In genomic region chr10:59920810-59921681, GRCm38 (mm10) we compare ENCODE assay signal across 8 mouse cellular contexts. TPM values are rescaled to one million over a fixed set of nuclear protein-coding genes. Genes with fewer than 3 reads are reported as not detected.
DNase-seq lines count a peak whose midpoint lies in the region; ATAC-seq and TF ChIP-seq lines count a peak whose summit lies in the region.

No protein-coding gene starts in this region.

- H3K4me1 ChIP-seq in embryonic facial prominence, embryonic 13.5 days = peaks cover 47% of the 10 kb centered on the region
- H3K4me1 ChIP-seq in heart, embryonic 12.5 days (replicated peaks) = peaks cover 49% of the 10 kb centered on the region
- H3K4me1 ChIP-seq in kidney, embryonic 14.5 days (ENCODE audit: control insufficient read depth, insufficient read depth, low read length) = peaks cover 20% of the 10 kb centered on the region; the same call in 1 of the 2 replicates
- peaks cover 48% of the 10 kb centered on the region for H3K4me1 ChIP-seq in liver, embryonic 13.5 days (replicated peaks)
- H3K4me1 ChIP-seq in thymus, adult 2 months (replicated peaks; ENCODE audit: control insufficient read depth, insufficient read depth, low read length) = peaks cover 34% of the 10 kb centered on the region

- peak; percentile 57 for ATAC-seq in embryonic facial prominence, embryonic 13.5 days (ENCODE audit: insufficient number of reproducible peaks, insufficient read depth, low FRiP score, low TSS enrichment, low read depth)
- ATAC-seq in heart, embryonic 12.5 days (ENCODE audit: insufficient number of reproducible peaks, low FRiP score) = peak; percentile 78
- ATAC-seq in kidney, embryonic 14.5 days (ENCODE audit: low FRiP score, low TSS enrichment) = peak; percentile 33; the same call in 1 of the 2 replicates
- peak; percentile 78 for ATAC-seq in liver, embryonic 13.5 days (ENCODE audit: low read depth)

- no peaks in the 10 kb centered on the region for H3K36me3 ChIP-seq in embryonic facial prominence, embryonic 13.5 days
- no peaks in the 10 kb centered on the region for H3K36me3 ChIP-seq in heart, embryonic 12.5 days
- H3K36me3 ChIP-seq in kidney, embryonic 14.5 days (ENCODE audit: control insufficient read depth, insufficient read depth, low read length) = no peaks in the 10 kb centered on the region
- H3K36me3 ChIP-seq in liver, embryonic 13.5 days = no peaks in the 10 kb centered on the region
- no peaks in the 10 kb centered on the region for H3K36me3 ChIP-seq in thymus, adult 2 months (ENCODE audit: control insufficient read depth, insufficient read depth, low read length)

- H3K9ac ChIP-seq in embryonic facial prominence, embryonic 13.5 days = peak overlapping the region; percentile 66
- H3K9ac ChIP-seq in heart, embryonic 12.5 days = peak overlapping the region; percentile 61
- peak overlapping the region; percentile 54 for H3K9ac ChIP-seq in kidney, embryonic 14.5 days (ENCODE audit: low read depth, low read length)
- peak overlapping the region; percentile 48 for H3K9ac ChIP-seq in liver, embryonic 13.5 days

- TF ChIP-seq POLR2A in thymus, adult 2 months (IDR thresholded peaks at IDR 0.05; ENCODE audit: control insufficient read depth, extremely low read depth, insufficient read depth, low read length, poor library complexity) = 0 out of 2 replicates have a peak, but pooled peaks have one; percentile 20

- peak overlapping the region; percentile 92 for H3K27ac ChIP-seq in embryonic facial prominence, embryonic 13.5 days
- peak overlapping the region; percentile 72 for H3K27ac ChIP-seq in heart, embryonic 12.5 days (ENCODE audit: poor library complexity, severe bottlenecking)
- H3K27ac ChIP-seq in kidney, embryonic 14.5 days (ENCODE audit: low read depth, low read length) = 0 out of 2 replicates have a peak overlapping the region, but pooled peaks have one; percentile 30
- peak overlapping the region; percentile 54 for H3K27ac ChIP-seq in liver, embryonic 13.5 days
- H3K27ac ChIP-seq in thymus, adult 2 months (ENCODE audit: control insufficient read depth, insufficient read depth, low read length) = peak overlapping the region; percentile 17; the same call in 1 of the 2 replicates

- H3K9me3 ChIP-seq in embryonic facial prominence, embryonic 13.5 days = no peaks in the 10 kb centered on the region
- H3K9me3 ChIP-seq in heart, embryonic 12.5 days (replicated peaks) = no peaks in the 10 kb centered on the region
- no peaks in the 10 kb centered on the region for H3K9me3 ChIP-seq in kidney, embryonic 14.5 days (ENCODE audit: control insufficient read depth, low read length)
- no peaks in the 10 kb centered on the region for H3K9me3 ChIP-seq in liver, embryonic 13.5 days (replicated peaks)

- peak overlapping the region; percentile 78 for H3K4me2 ChIP-seq in embryonic facial prominence, embryonic 13.5 days
- H3K4me2 ChIP-seq in heart, embryonic 12.5 days = peak overlapping the region; percentile 71
- peak overlapping the region; percentile 77 for H3K4me2 ChIP-seq in kidney, embryonic 14.5 days (replicated peaks; ENCODE audit: low read depth, low read length)
- H3K4me2 ChIP-seq in liver, embryonic 13.5 days = peak overlapping the region; percentile 75

- 3% methylated on average over 33 of the region's 33 CpGs for WGBS in embryonic facial prominence, embryonic 13.5 days
- WGBS in heart, embryonic 12.5 days = 7% methylated on average over 33 of the region's 33 CpGs
- WGBS in kidney, embryonic 14.5 days = 3% methylated on average over 33 of the region's 33 CpGs
- WGBS in liver, embryonic 13.5 days (ENCODE audit: insufficient replicate concordance) = 11% methylated on average over 33 of the region's 33 CpGs
- WGBS in thymus, adult 2 months = 28% methylated on average over 33 of the region's 33 CpGs

- peak overlapping the region; percentile 44 for H3K4me3 ChIP-seq in embryonic facial prominence, embryonic 13.5 days
- H3K4me3 ChIP-seq in heart, embryonic 12.5 days = peak overlapping the region; percentile 40
- H3K4me3 ChIP-seq in kidney, embryonic 14.5 days (ENCODE audit: low read length) = peak overlapping the region; percentile 40
- peak overlapping the region; percentile 55 for H3K4me3 ChIP-seq in liver, embryonic 13.5 days (replicated peaks)
- H3K4me3 ChIP-seq in thymus, adult 2 months (ENCODE audit: control insufficient read depth, insufficient read depth, low read length) = peak overlapping the region; percentile 35

- H3K27me3 ChIP-seq in embryonic facial prominence, embryonic 13.5 days = no peaks in the 10 kb centered on the region
- no peaks in the 10 kb centered on the region for H3K27me3 ChIP-seq in heart, embryonic 12.5 days (replicated peaks)
- no peaks in the 10 kb centered on the region for H3K27me3 ChIP-seq in kidney, embryonic 14.5 days (ENCODE audit: control insufficient read depth, insufficient read depth, low read length)
- H3K27me3 ChIP-seq in liver, embryonic 13.5 days = no peaks in the 10 kb centered on the region
- H3K27me3 ChIP-seq in thymus, adult 2 months (ENCODE audit: control insufficient read depth, insufficient read depth, low read length) = no peaks in the 10 kb centered on the region

- no peak for TF ChIP-seq CTCF in thymus, adult 2 months (IDR thresholded peaks at IDR 0.05; ENCODE audit: borderline replicate concordance, control insufficient read depth, extremely low read depth, insufficient read depth, low read length, poor library complexity)

- peak; percentile 44 for DNase-seq in CD4-positive helper T cell, adult 2 months (ENCODE audit: low read depth, low spot score)
- peak; percentile 89 for DNase-seq in adrenal gland, postnatal 14 days
- peak; percentile 66 for DNase-seq in liver, embryonic 13.5 days
- DNase-seq in naive thymus-derived CD4-positive, alpha-beta T cell, adult 2 months (ENCODE audit: low read depth) = peak; percentile 54
- DNase-seq in thymus, adult 2 months = peak; percentile 46

RNA-seq across cellular contexts. Expression of gene Ddit4, which starts 30.6 kb away (rescaled TPM):
- 70.5 and 103 TPM in 2 replicates for total RNA-seq in adrenal gland, postnatal 14 days (2021)
- polyA plus RNA-seq in embryonic facial prominence, embryonic 13.5 days (2015; fragmentation: Nextera tagmentation; extraction: Ambion mirVana) = 86.5 and 93.1 TPM in 2 replicates
- polyA plus RNA-seq in heart, embryonic 12.5 days (2016; fragmentation: Nextera tagmentation; extraction: Ambion mirVana) = 23.9 and 25.7 TPM in 2 replicates
- 1.8 and 2.9 TPM in 2 replicates for polyA plus RNA-seq in kidney, embryonic 14.5 days (2014; fragmentation: Nextera tagmentation; extraction: Ambion mirVana)
- 2.7 and 2.8 TPM in 2 replicates for polyA plus RNA-seq in liver, embryonic 13.5 days (2015; fragmentation: Nextera tagmentation; extraction: Ambion mirVana)
- polyA plus RNA-seq in thymus, adult 2 months (2012; rRNA removed) = 157 and 190 TPM in 2 replicates

RNA-seq across cellular contexts. Expression of gene Dnajb12, which starts 41.7 kb away (rescaled TPM):
- total RNA-seq in adrenal gland, postnatal 14 days (2021) = 49.5 and 50.6 TPM in 2 replicates
- polyA plus RNA-seq in embryonic facial prominence, embryonic 13.5 days (2015; fragmentation: Nextera tagmentation; extraction: Ambion mirVana) = 20.5 and 20.7 TPM in 2 replicates
- polyA plus RNA-seq in heart, embryonic 12.5 days (2016; fragmentation: Nextera tagmentation; extraction: Ambion mirVana) = 31.4 and 32.8 TPM in 2 replicates
- polyA plus RNA-seq in kidney, embryonic 14.5 days (2014; fragmentation: Nextera tagmentation; extraction: Ambion mirVana) = 24.6 and 36.0 TPM in 2 replicates
- 13.4 and 15.5 TPM in 2 replicates for polyA plus RNA-seq in liver, embryonic 13.5 days (2015; fragmentation: Nextera tagmentation; extraction: Ambion mirVana)
- 44.6 and 50.4 TPM in 2 replicates for polyA plus RNA-seq in thymus, adult 2 months (2012; rRNA removed)

Comparison
In these comparisons a context has a peak if more than half of its experiments do, and no peak if none do; other contexts are left out.
1. Peak in every context shown above with its lines: DNase-seq, ATAC-seq, H3K4me3 ChIP-seq and H3K27ac ChIP-seq.
2. H3K27ac ChIP-seq: peak in every context shown above with its lines; median percentile 92 in embryonic facial prominence, embryonic 13.5 days; 72 in heart, embryonic 12.5 days; 54 in liver, embryonic 13.5 days; 30 in kidney, embryonic 14.5 days; 17 in thymus, adult 2 months.